Mouse (Mus musculus): Measurements from ENCODE around the gene Mitf. TPM values are rescaled to one million over a fixed set of nuclear protein-coding genes. Genes with fewer than 3 reads are reported as not detected.

The Mitf gene
- polyA plus RNA-seq, 1 experiment: 2.6 TPM

DNA sequence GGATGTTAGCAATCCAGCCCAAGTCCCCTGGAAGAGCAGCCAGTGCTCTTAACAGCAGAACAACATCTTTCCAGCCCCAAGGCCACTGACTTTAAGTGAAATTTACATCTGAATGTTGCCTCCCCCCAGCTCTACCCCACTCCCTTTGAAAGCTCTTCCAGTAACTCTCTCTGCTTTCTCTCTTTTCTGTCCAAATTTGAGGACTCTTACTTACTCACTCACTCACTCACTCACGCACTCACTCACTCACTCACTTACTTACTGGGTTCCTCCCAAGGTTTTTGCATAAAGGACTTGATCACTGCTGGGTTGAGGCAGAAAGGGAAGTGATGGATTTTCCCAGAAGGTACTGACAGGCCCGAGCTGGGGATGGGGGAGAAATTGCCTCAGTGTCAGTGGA lies 154.9 kb downstream of the Mitf start:
- no peak for TF ChIP-seq POLR2A (IDR thresholded peaks at IDR 0.05; ENCODE audit: low read depth, low read length)
- Histone ChIP-seq H3K36me3 (ENCODE audit: control insufficient read depth, insufficient read depth, low read length) (no peaks in the 10 kb centered on the region), H3K27me3 (ENCODE audit: control insufficient read depth, insufficient read depth, low read length) (no peaks in the 10 kb centered on the region), H3K4me1 (ENCODE audit: control insufficient read depth, insufficient read depth, insufficient read length) (no peaks in the 10 kb centered on the region), H3K4me3 (ENCODE audit: extremely low read depth, insufficient read depth, insufficient read length) (no peak overlapping the region), H3K27ac (ENCODE audit: insufficient read depth, low read length) (no peak overlapping the region)
- DNase-seq (ENCODE audit: low read depth in 1 of 2, low spot score in 2 of 2): no peak
- WGBS: 70% methylated on average over 2 of the region's 2 CpGs

DNA sequence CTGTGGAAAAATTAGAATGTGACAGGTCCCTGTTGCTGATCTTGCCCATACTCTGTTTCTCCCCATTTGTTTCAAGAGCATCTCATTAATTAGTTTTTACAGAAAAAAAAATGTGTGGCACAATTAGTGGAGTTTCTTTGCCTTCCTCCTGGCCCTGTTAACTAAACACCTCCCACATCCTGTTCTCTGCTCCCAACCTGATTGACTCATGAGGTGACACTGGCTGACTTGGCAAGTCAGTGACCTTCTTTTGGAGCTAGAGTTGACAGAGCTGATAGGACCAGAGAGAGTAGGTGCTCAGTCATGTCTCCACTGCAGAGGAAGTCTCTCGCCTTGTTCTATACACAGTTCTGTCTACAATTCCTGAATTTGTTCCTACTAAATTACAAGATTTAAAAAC lies 155.5 kb downstream of the Mitf start:
- Histone ChIP-seq H3K36me3 (ENCODE audit: control insufficient read depth, insufficient read depth, low read length) (no peaks in the 10 kb centered on the region), H3K27ac (ENCODE audit: insufficient read depth, low read length) (no peak overlapping the region), H3K4me1 (ENCODE audit: control insufficient read depth, insufficient read depth, insufficient read length) (no peaks in the 10 kb centered on the region), H3K4me3 (ENCODE audit: extremely low read depth, insufficient read depth, insufficient read length) (no peak overlapping the region), H3K27me3 (ENCODE audit: control insufficient read depth, insufficient read depth, low read length) (no peaks in the 10 kb centered on the region)
- DNase-seq (ENCODE audit: low read depth in 1 of 2, low spot score in 2 of 2): no peak
- no peak for TF ChIP-seq POLR2A (IDR thresholded peaks at IDR 0.05; ENCODE audit: low read depth, low read length)
- WGBS: 79% methylated on average over 1 of the region's 1 CpGs

GRCm38 (mm10) chr6:97964750-97965149 lies 157.9 kb downstream of the Mitf start:
- WGBS: 82% methylated on average over 3 of the region's 3 CpGs
- Histone ChIP-seq H3K4me1 (ENCODE audit: control insufficient read depth, insufficient read depth, insufficient read length) (no peaks in the 10 kb centered on the region), H3K4me3 (ENCODE audit: extremely low read depth, insufficient read depth, insufficient read length) (no peak overlapping the region), H3K36me3 (ENCODE audit: control insufficient read depth, insufficient read depth, low read length) (no peaks in the 10 kb centered on the region), H3K27me3 (ENCODE audit: control insufficient read depth, insufficient read depth, low read length) (no peaks in the 10 kb centered on the region), H3K27ac (ENCODE audit: insufficient read depth, low read length) (no peak overlapping the region)
- DNase-seq (ENCODE audit: low read depth in 1 of 2, low spot score in 2 of 2): no peak
- TF ChIP-seq POLR2A (IDR thresholded peaks at IDR 0.05; ENCODE audit: low read depth, low read length) (no peak), CTCF (IDR thresholded peaks at IDR 0.05; ENCODE audit: extremely low read depth, insufficient read depth, insufficient read length, insufficient replicate concordance) (no peak)

GRCm38 (mm10) chr6:97981668-97982067 lies 174.8 kb downstream of the Mitf start:
- H3K4me1 ChIP-seq (ENCODE audit: control insufficient read depth, insufficient read depth, insufficient read length): no peaks in the 10 kb centered on the region
- TF ChIP-seq CTCF (IDR thresholded peaks at IDR 0.05; ENCODE audit: extremely low read depth, insufficient read depth, insufficient read length, insufficient replicate concordance) (no peak), POLR2A (IDR thresholded peaks at IDR 0.05; ENCODE audit: low read depth, low read length) (no peak)
- no peak overlapping the region for H3K27ac ChIP-seq (ENCODE audit: insufficient read depth, low read length)
- whole genome bisulfite sequencing: 89% methylated on average over 9 of the region's 9 CpGs
- no peak overlapping the region for H3K4me3 ChIP-seq (ENCODE audit: extremely low read depth, insufficient read depth, insufficient read length)
- no peak for DNase-seq (ENCODE audit: low read depth in 1 of 2, low spot score in 2 of 2)
- H3K36me3 ChIP-seq (ENCODE audit: control insufficient read depth, insufficient read depth, low read length): no peaks in the 10 kb centered on the region
- H3K27me3 ChIP-seq (ENCODE audit: control insufficient read depth, insufficient read depth, low read length): no peaks in the 10 kb centered on the region

DNA sequence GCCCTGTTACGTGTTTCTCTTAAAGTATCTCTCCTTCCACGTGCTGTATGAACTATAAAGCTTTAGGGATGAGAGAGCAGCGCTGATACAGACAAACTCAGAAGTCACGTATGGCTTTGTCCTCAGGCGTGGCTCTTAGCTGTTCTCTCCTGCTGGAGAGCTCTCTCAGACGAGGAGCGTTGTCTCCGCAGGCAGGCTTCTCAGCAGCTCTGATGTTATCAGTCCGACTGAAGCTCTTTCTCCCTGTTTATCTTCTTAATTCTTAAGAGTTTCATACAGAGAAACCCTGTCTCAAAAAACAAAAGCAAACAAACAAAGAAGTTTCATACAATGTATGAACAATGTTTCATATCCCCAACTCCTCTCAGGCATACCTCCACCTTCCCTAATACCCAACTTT lies 178.8 kb downstream of the Mitf start:
- DNase-seq (ENCODE audit: low read depth in 1 of 2, low spot score in 2 of 2): no peak
- Histone ChIP-seq H3K4me3 (ENCODE audit: extremely low read depth, insufficient read depth, insufficient read length) (no peak overlapping the region), H3K36me3 (ENCODE audit: control insufficient read depth, insufficient read depth, low read length) (no peaks in the 10 kb centered on the region), H3K27me3 (ENCODE audit: control insufficient read depth, insufficient read depth, low read length) (no peaks in the 10 kb centered on the region), H3K27ac (ENCODE audit: insufficient read depth, low read length) (no peak overlapping the region), H3K4me1 (ENCODE audit: control insufficient read depth, insufficient read depth, insufficient read length) (no peaks in the 10 kb centered on the region)
- TF ChIP-seq POLR2A (IDR thresholded peaks at IDR 0.05; ENCODE audit: low read depth, low read length): no peak
- no peak for TF ChIP-seq CTCF (IDR thresholded peaks at IDR 0.05; ENCODE audit: extremely low read depth, insufficient read depth, insufficient read length, insufficient replicate concordance)
- 79% methylated on average over 9 of the region's 9 CpGs for WGBS

DNA sequence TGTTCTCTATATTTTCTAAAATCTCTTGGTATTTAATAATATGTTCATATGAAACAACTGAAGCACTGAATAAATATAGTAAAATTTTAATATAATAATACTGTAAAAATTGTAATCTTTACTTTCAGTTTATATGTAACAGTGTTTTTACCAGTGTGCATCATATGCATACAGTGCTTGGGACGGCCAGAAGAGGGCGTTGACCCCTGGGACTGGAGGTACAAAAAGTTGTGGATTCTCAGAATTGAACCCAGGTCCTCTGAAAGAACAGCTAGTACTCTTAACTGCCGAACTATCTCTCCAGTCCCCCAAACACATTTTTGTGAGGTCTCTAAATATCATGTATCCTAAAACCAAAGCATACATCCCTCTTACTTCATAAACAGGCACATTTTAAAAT lies 179.6 kb downstream of the Mitf start:
- no peak for DNase-seq (ENCODE audit: low read depth in 1 of 2, low spot score in 2 of 2)
- no peaks in the 10 kb centered on the region for H3K27me3 ChIP-seq (ENCODE audit: control insufficient read depth, insufficient read depth, low read length)
- H3K4me1 ChIP-seq (ENCODE audit: control insufficient read depth, insufficient read depth, insufficient read length): no peaks in the 10 kb centered on the region
- no peak overlapping the region for H3K27ac ChIP-seq (ENCODE audit: insufficient read depth, low read length)
- no peak overlapping the region for H3K4me3 ChIP-seq (ENCODE audit: extremely low read depth, insufficient read depth, insufficient read length)
- 87% methylated on average over 3 of the region's 3 CpGs for WGBS
- TF ChIP-seq CTCF (IDR thresholded peaks at IDR 0.05; ENCODE audit: extremely low read depth, insufficient read depth, insufficient read length, insufficient replicate concordance): no peak
- no peaks in the 10 kb centered on the region for H3K36me3 ChIP-seq (ENCODE audit: control insufficient read depth, insufficient read depth, low read length)

- no peak overlapping the region for H3K4me3 ChIP-seq (ENCODE audit: extremely low read depth, insufficient read depth, insufficient read length)
- TF ChIP-seq POLR2A (IDR thresholded peaks at IDR 0.05; ENCODE audit: low read depth, low read length): no peak
- TF ChIP-seq CTCF (IDR thresholded peaks at IDR 0.05; ENCODE audit: extremely low read depth, insufficient read depth, insufficient read length, insufficient replicate concordance): no peak
- WGBS: 90% methylated on average over 12 of the region's 12 CpGs
Observed at GRCm38 (mm10) chr6:97993507-97993906, 186.7 kb downstream of the Mitf start.

More at GRCm38 (mm10) chr6:97993507-97993906, 186.7 kb downstream of the Mitf start:
- no peaks in the 10 kb centered on the region for H3K36me3 ChIP-seq (ENCODE audit: control insufficient read depth, insufficient read depth, low read length)
- no peak for DNase-seq (ENCODE audit: low read depth in 1 of 2, low spot score in 2 of 2)
- no peaks in the 10 kb centered on the region for H3K27me3 ChIP-seq (ENCODE audit: control insufficient read depth, insufficient read depth, low read length)
- no peaks in the 10 kb centered on the region for H3K4me1 ChIP-seq (ENCODE audit: control insufficient read depth, insufficient read depth, insufficient read length)
- no peak overlapping the region for H3K27ac ChIP-seq (ENCODE audit: insufficient read depth, low read length)
